Comparison of ENCODE assay signal across 10 mouse cellular contexts in genomic region chr1:45021234-45021633, GRCm38 (mm10).
DNase-seq lines count a peak whose midpoint lies in the region; ATAC-seq and TF ChIP-seq lines count a peak whose summit lies in the region.
"Had no signal": no experiment of that assay in that cellular context is flagged by ENCODE, and none has a peak within 500 bp of the region (broad histone marks: within the 10 kb centered on the region; RNA-seq: fewer than 3 reads in every experiment).

No protein-coding gene starts in this region.

- ATAC-seq in neural tube, embryonic 11.5 days (ENCODE audit: insufficient read depth, low FRiP score, low TSS enrichment) = no peak
- no peak for ATAC-seq in neural tube, embryonic 15.5 days (ENCODE audit: low FRiP score)
- no peak for ATAC-seq in heart, postnatal 0 days (ENCODE audit: insufficient read depth, low read depth)
- no peak for ATAC-seq in monocyte, adult 5-6 weeks (replicated peaks; ENCODE audit: insufficient number of reproducible peaks, low FRiP score, low TSS enrichment, poor library complexity, severe bottlenecking)

- H3K9ac ChIP-seq in heart, adult 2 months (ENCODE audit: low read depth, low read length) = no peak overlapping the region
- no peak overlapping the region for H3K9ac ChIP-seq in neural tube, embryonic 11.5 days (ENCODE audit: low read length)
- H3K9ac ChIP-seq in neural tube, embryonic 15.5 days (replicated peaks) = no peak overlapping the region
- no peak overlapping the region for H3K9ac ChIP-seq in heart, postnatal 0 days (replicated peaks; ENCODE audit: low read depth, low read length)
- H3K9ac ChIP-seq: forebrain, embryonic 12.5 days had no signal

- no peaks in the 10 kb centered on the region for H3K36me3 ChIP-seq in heart, adult 2 months (ENCODE audit: control insufficient read depth, insufficient read depth, low read length)
- H3K36me3 ChIP-seq in neural tube, embryonic 11.5 days (ENCODE audit: control insufficient read depth, insufficient read depth, low read length) = no peaks in the 10 kb centered on the region
- H3K36me3 ChIP-seq in neural tube, embryonic 15.5 days = no peaks in the 10 kb centered on the region
- no peaks in the 10 kb centered on the region for H3K36me3 ChIP-seq in heart, postnatal 0 days (replicated peaks; ENCODE audit: control insufficient read depth, insufficient read depth, low read length)
- H3K36me3 ChIP-seq: forebrain, embryonic 12.5 days had no signal

- WGBS in heart, adult 2 months = 45% methylated on average over 2 of the region's 2 CpGs
- WGBS in neural tube, embryonic 11.5 days = 43% methylated on average over 2 of the region's 2 CpGs
- WGBS in neural tube, embryonic 15.5 days = 52% methylated on average over 2 of the region's 2 CpGs
- WGBS in heart, postnatal 0 days = 61% methylated on average over 2 of the region's 2 CpGs

- no peaks in the 10 kb centered on the region for H3K27me3 ChIP-seq in heart, adult 2 months (ENCODE audit: control insufficient read depth, insufficient read depth, low read length)
- H3K27me3 ChIP-seq in neural tube, embryonic 11.5 days (ENCODE audit: control insufficient read depth, insufficient read depth, low read length) = no peaks in the 10 kb centered on the region
- H3K27me3 ChIP-seq in neural tube, embryonic 15.5 days (replicated peaks) = no peaks in the 10 kb centered on the region
- H3K27me3 ChIP-seq in heart, postnatal 0 days (ENCODE audit: control insufficient read depth, insufficient read depth, low read length) = no peaks in the 10 kb centered on the region
- H3K27me3 ChIP-seq: forebrain, embryonic 12.5 days had no signal

- H3K9me3 ChIP-seq in neural tube, embryonic 11.5 days (ENCODE audit: control insufficient read depth, low read length) = no peaks in the 10 kb centered on the region
- no peaks in the 10 kb centered on the region for H3K9me3 ChIP-seq in neural tube, embryonic 15.5 days (replicated peaks)
- H3K9me3 ChIP-seq in heart, postnatal 0 days (replicated peaks; ENCODE audit: control insufficient read depth, low read length) = no peaks in the 10 kb centered on the region; the same call in 1 of the 2 replicates
- H3K9me3 ChIP-seq: forebrain, embryonic 12.5 days had no signal

- H3K4me3 ChIP-seq in heart, adult 2 months = no peak overlapping the region
- H3K4me3 ChIP-seq in neural tube, embryonic 11.5 days (ENCODE audit: low read depth, low read length) = no peak overlapping the region
- no peak overlapping the region for H3K4me3 ChIP-seq in neural tube, embryonic 15.5 days (replicated peaks)
- no peak overlapping the region for H3K4me3 ChIP-seq in heart, postnatal 0 days (ENCODE audit: low read depth, low read length)
- H3K4me3 ChIP-seq in left cerebral cortex, adult 2 months = no peak overlapping the region
- H3K4me3 ChIP-seq: forebrain, embryonic 12.5 days had no signal

- peak overlapping the region; percentile 47 for H3K27ac ChIP-seq in heart, adult 2 months
- H3K27ac ChIP-seq in neural tube, embryonic 11.5 days (ENCODE audit: low read depth, low read length) = no peak overlapping the region
- H3K27ac ChIP-seq in neural tube, embryonic 15.5 days (replicated peaks) = no peak overlapping the region
- peak overlapping the region; percentile 48; the same call in 1 of the 2 replicates for H3K27ac ChIP-seq in heart, postnatal 0 days (ENCODE audit: low read depth)
- no peak overlapping the region for H3K27ac ChIP-seq in left cerebral cortex, adult 2 months
- H3K27ac ChIP-seq: forebrain, embryonic 12.5 days had no signal

- no peaks in the 10 kb centered on the region for H3K79me2 ChIP-seq in heart, adult 2 months (replicated peaks; ENCODE audit: control insufficient read depth, insufficient read depth, low read length)

- no peak for TF ChIP-seq CTCF in heart, adult 2 months (IDR thresholded peaks at IDR 0.05)
- no peak for TF ChIP-seq CTCF in heart, postnatal 0 days (IDR thresholded peaks at IDR 0.05; ENCODE audit: low read depth)
- TF ChIP-seq CTCF in left cerebral cortex, adult 2 months (IDR thresholded peaks at IDR 0.05) = no peak

- no peak overlapping the region for H3K4me2 ChIP-seq in neural tube, embryonic 11.5 days (ENCODE audit: low read depth)
- H3K4me2 ChIP-seq in neural tube, embryonic 15.5 days = no peak overlapping the region
- no peak overlapping the region for H3K4me2 ChIP-seq in heart, postnatal 0 days (ENCODE audit: low read depth, low read length)
- H3K4me2 ChIP-seq: forebrain, embryonic 12.5 days had no signal

- no peak for TF ChIP-seq EP300 in heart, adult 2 months (IDR thresholded peaks at IDR 0.05; ENCODE audit: insufficient read depth, low read depth, low read length)
- TF ChIP-seq EP300 in heart, postnatal 0 days (IDR thresholded peaks at IDR 0.05; ENCODE audit: low read depth) = no peak

- H3K4me1 ChIP-seq in heart, adult 2 months (ENCODE audit: control insufficient read depth, insufficient read depth, low read length) = peaks cover 5% of the 10 kb centered on the region
- H3K4me1 ChIP-seq in neural tube, embryonic 11.5 days (ENCODE audit: control insufficient read depth, insufficient read depth, low read length) = no peaks in the 10 kb centered on the region
- no peaks in the 10 kb centered on the region for H3K4me1 ChIP-seq in neural tube, embryonic 15.5 days
- peaks cover 4% of the 10 kb centered on the region; the same call in 1 of the 2 replicates for H3K4me1 ChIP-seq in heart, postnatal 0 days (ENCODE audit: control insufficient read depth, insufficient read depth)
- H3K4me1 ChIP-seq: forebrain, embryonic 12.5 days had no signal

- TF ChIP-seq POLR2A in heart, adult 2 months (IDR thresholded peaks at IDR 0.05; ENCODE audit: insufficient read depth, low read depth, low read length) = no peak

- intact Hi-C loops in heart, adult 2 months (cut with DNase I) = loop anchor here (5.0 to 10.0 kb wide), 2 partner anchors 276 to 291 kb away; partner anchors contain the start of gene Col3a1
- intact Hi-C loops in left cerebral cortex, adult 2 months (cut with DNase I) = no loop called here

- peak in 1 of 2 experiments; percentile 18 for DNase-seq in heart, adult 2 months
- no peak for DNase-seq in heart, postnatal 4 days
- peak; percentile 26 for DNase-seq in neural tube, embryonic 11.5 days (ENCODE audit: low spot score)
- no peak for DNase-seq in heart, postnatal 0 days (ENCODE audit: low spot score)
- no peak for DNase-seq in cerebellum, adult 9-11 months
- DNase-seq in left cerebral cortex, adult 2 months (ENCODE audit: extremely low spot score in 1 of 2, low spot score in 2 of 2) = no peak
- DNase-seq: cerebellum, adult 2 months had no signal

Comparison
In these comparisons a context has a peak if more than half of its experiments do, and no peak if none do; other contexts are left out.
1. H3K27ac ChIP-seq: peak in heart, adult 2 months (single experiment) and heart, postnatal 0 days (single experiment); none in neural tube, embryonic 11.5 days (single experiment), neural tube, embryonic 15.5 days (single experiment) and left cerebral cortex, adult 2 months (single experiment).